Mouse (Mus musculus): ENCODE measurements around the gene Tusc2.

GRCm38 (mm10) chr9:107544729-107545128, 18.3 kb upstream of the Tusc2 start:
- no peak for TF ChIP-seq CTCF (IDR thresholded peaks at IDR 0.05; ENCODE audit: extremely low read depth, insufficient read depth, insufficient read length, insufficient replicate concordance)
- no peak for TF ChIP-seq POLR2A (IDR thresholded peaks at IDR 0.05; ENCODE audit: low read depth, low read length)

All from spleen, adult 2 months (tissue).